Mouse (Mus musculus) MEL (cell line): Measurements from ENCODE around the gene Scamp2.

Experiments
- CTCF ChIP-seq, 3 experiments: IDR thresholded peaks in 2 of 3; conservative IDR thresholded peaks in 1 of 3; 2 replicates each; pipeline ENCODE4 v1.5.1; 2011 to 2012; ENCODE audit warnings: low read length in 3 of 3, low read depth in 2 of 3, mild to moderate bottlenecking in 2 of 3, improper control_type of control experiment in 1 of 3, inconsistent platforms in 1 of 3, mixed read lengths in 1 of 3, moderate library complexity in 1 of 3; ENCODE audit not compliant: control insufficient read depth in 1 of 3, insufficient read depth in 1 of 3, poor library complexity in 1 of 3, severe bottlenecking in 1 of 3
- EP300 ChIP-seq, 2 experiments: IDR thresholded peaks; 2 replicates each; pipeline ENCODE4 v1.6.1; 2011; ENCODE audit warnings: improper control_type of control experiment in 2 of 2, low read length in 2 of 2, low read depth in 1 of 2, mild to moderate bottlenecking in 1 of 2
- MAX ChIP-seq: IDR thresholded peaks from 2 replicates; pipeline ENCODE4 v1.6.1; 2011; ENCODE audit warnings: low read length, improper control_type of control experiment
- MXI1 ChIP-seq: IDR thresholded peaks from 2 replicates; pipeline ENCODE4 v1.6.1; 2011; ENCODE audit warnings: mild to moderate bottlenecking, low read depth, low read length, improper control_type of control experiment
- POLR2A ChIP-seq, 2 experiments: IDR thresholded peaks; 2 replicates each; pipeline ENCODE4 v1.6.1; 2011 to 2012; ENCODE audit warnings: low read length in 2 of 2, mild to moderate bottlenecking in 2 of 2, control low read depth in 1 of 2, improper control_type of control experiment in 1 of 2, low read depth in 1 of 2, moderate library complexity in 1 of 2; ENCODE audit not compliant: control insufficient read depth in 1 of 2, insufficient read depth in 1 of 2, poor library complexity in 1 of 2
- POLR2AphosphoS2 ChIP-seq: IDR thresholded peaks from 2 replicates; pipeline ENCODE4 v1.6.1; 2011; ENCODE audit warnings: low read length, improper control_type of control experiment
- POLR2AphosphoS5 ChIP-seq: IDR thresholded peaks from 2 replicates; pipeline ENCODE4 v1.6.1; 2012; ENCODE audit warnings: low read depth, borderline replicate concordance, mild to moderate bottlenecking, inconsistent platforms, low read length, moderate library complexity, mixed read lengths
- RCOR1 ChIP-seq: IDR thresholded peaks from 2 replicates; pipeline ENCODE4 v1.6.1; 2012; ENCODE audit warnings: low read depth, mild to moderate bottlenecking, inconsistent platforms, low read length, improper control_type of control experiment
- USF2 ChIP-seq, 2 experiments: IDR thresholded peaks; 2 replicates each; pipeline ENCODE4 v1.6.1; 2011 to 2012; ENCODE audit warnings: improper control_type of control experiment in 2 of 2, low read length in 2 of 2, borderline replicate concordance in 1 of 2, inconsistent platforms in 1 of 2, low read depth in 1 of 2, mild to moderate bottlenecking in 1 of 2; ENCODE audit not compliant: insufficient read depth in 1 of 2

- TF ChIP-seq EP300 (IDR thresholded peaks at IDR 0.05; ENCODE audit: low read depth in 1 of 2, low read length in 2 of 2), result no peak
- TF ChIP-seq CTCF (IDR thresholded peaks at IDR 0.05 in 2 of 3, conservative IDR thresholded peaks at IDR 0.05 in 1 of 3; ENCODE audit: control insufficient read depth in 1 of 3, insufficient read depth in 1 of 3, low read depth in 2 of 3, low read length in 3 of 3, poor library complexity in 1 of 3, severe bottlenecking in 1 of 3), result no peak
- no peak for TF ChIP-seq POLR2A (IDR thresholded peaks at IDR 0.05; ENCODE audit: control insufficient read depth in 1 of 2, insufficient read depth in 1 of 2, low read depth in 1 of 2, low read length in 2 of 2, poor library complexity in 1 of 2)
- no peak for TF ChIP-seq POLR2AphosphoS5
- TF ChIP-seq POLR2AphosphoS2, result no peak
- no peak for TF ChIP-seq MXI1
- TF ChIP-seq RCOR1, result no peak
- TF ChIP-seq MAX, result no peak
- no peak for TF ChIP-seq USF2 (IDR thresholded peaks at IDR 0.05; ENCODE audit: borderline replicate concordance in 1 of 2, insufficient read depth in 1 of 2, low read depth in 1 of 2, low read length in 2 of 2)
Observed at GRCm38 (mm10) chr9:57531946-57532345, 28.8 kb upstream of the Scamp2 start.
